Mouse (Mus musculus) right cerebral cortex, adult 2 months (tissue): ENCODE data around the gene Kdm8.

Source experiments
- DNase-seq, 2 experiments: peaks; one replicate each; pipeline ENCODE4 v3.0.0; 2021 to 2022; ENCODE audit warnings: low spot score in 2 of 2

Gene Kdm8

GRCm38 (mm10) chr7:125453671-125454070 is 9.2 kb downstream of the Kdm8 start:
- no peak for DNase-seq

GRCm38 (mm10) chr7:125462200-125462599 is 17.7 kb downstream of the Kdm8 start:
- DNase-seq, result no peak

GRCm38 (mm10) chr7:125469937-125470336 is 25.5 kb downstream of the Kdm8 start:
- peak; percentile 70 to 78 for DNase-seq

GRCm38 (mm10) chr7:125470901-125471300 is 26.4 kb downstream of the Kdm8 start:
- DNase-seq, result no peak

- DNase-seq, result peak; percentile 82 to 83
Observed at GRCm38 (mm10) chr7:125471991-125472741, 27.7 kb downstream of the Kdm8 start.

GRCm38 (mm10) chr7:125474535-125474934 is 30.1 kb downstream of the Kdm8 start:
- DNase-seq, result no peak

GRCm38 (mm10) chr7:125475601-125476251 is 31.2 kb downstream of the Kdm8 start:
- DNase-seq, result no peak

- no peak for DNase-seq
Observed at GRCm38 (mm10) chr7:125478391-125478984, 34.0 kb downstream of the Kdm8 start.

GRCm38 (mm10) chr7:125480518-125480917 is 36.0 kb downstream of the Kdm8 start:
- no peak for DNase-seq

- no peak for DNase-seq
Observed at GRCm38 (mm10) chr7:125482339-125482738, 37.9 kb downstream of the Kdm8 start.

- DNase-seq, result no peak
Observed at GRCm38 (mm10) chr7:125482886-125483285, 38.4 kb downstream of the Kdm8 start.

- no peak for DNase-seq
Observed at GRCm38 (mm10) chr7:125484791-125485190, 40.3 kb downstream of the Kdm8 start.

- no peak for DNase-seq
Observed at GRCm38 (mm10) chr7:125486121-125486630, 41.7 kb downstream of the Kdm8 start.

GRCm38 (mm10) chr7:125487126-125487525 is 42.6 kb downstream of the Kdm8 start:
- DNase-seq, result no peak

GRCm38 (mm10) chr7:125488706-125489105 is 44.2 kb downstream of the Kdm8 start:
- no peak for DNase-seq

- DNase-seq, result no peak
Observed at GRCm38 (mm10) chr7:125489636-125490035, 45.2 kb downstream of the Kdm8 start.

- DNase-seq, result peak; percentile 96 to 97
Observed at GRCm38 (mm10) chr7:125490947-125491735, 46.7 kb downstream of the Kdm8 start, which contains the start of gene Nsmce1. Gene Nsmce1, minus strand, starts transcription at chr7:125491596.

GRCm38 (mm10) chr7:125491760-125492159 is 47.3 kb downstream of the Kdm8 start:
- no peak for DNase-seq

- DNase-seq, result no peak
Observed at GRCm38 (mm10) chr7:125492551-125492950, 48.1 kb downstream of the Kdm8 start.

GRCm38 (mm10) chr7:125495864-125496440 is 51.5 kb downstream of the Kdm8 start:
- DNase-seq, result no peak
